Mouse (Mus musculus): Measurements from ENCODE around the gene Mtor.

Mtor gene

GRCm38 (mm10) chr4:148448179-148448852 lies at the start of gene Mtor:
Gene Mtor (plus strand): TSS chr4:148448611.
- peak; percentile 99 for DNase-seq (ENCODE audit: extremely low read depth, low read depth, low spot score)

DNA sequence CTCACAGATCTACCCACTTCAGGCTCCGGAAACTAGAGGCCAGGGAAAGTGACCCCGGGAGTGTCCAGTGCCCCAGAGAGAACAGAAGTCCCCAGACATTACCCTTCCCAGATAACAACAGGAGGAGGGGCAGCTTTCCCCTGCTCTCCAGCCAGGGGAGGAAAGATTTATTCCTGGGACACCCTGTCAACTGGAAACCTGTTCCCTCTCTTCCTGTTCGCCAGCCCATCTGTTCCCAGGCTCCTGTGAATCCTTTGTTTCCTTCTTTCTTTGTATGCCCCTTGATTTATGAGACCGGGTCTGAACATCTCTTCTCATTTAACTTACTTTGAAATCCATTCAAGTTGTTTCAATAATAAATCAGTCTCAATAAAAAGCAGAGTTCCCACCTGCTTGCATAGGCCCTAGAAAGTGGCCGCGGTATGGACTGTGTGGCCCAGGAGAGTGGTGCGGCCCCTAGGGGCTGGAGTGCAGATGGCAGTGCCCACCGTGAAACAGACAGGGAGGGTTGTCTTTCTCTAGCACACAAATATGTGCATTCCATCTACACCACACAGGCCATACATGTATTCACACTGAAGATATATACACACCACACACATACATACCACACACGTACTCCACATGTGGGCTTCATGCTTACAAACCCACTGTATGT lies 48.8 kb upstream of the Mtor start:
- no peak for DNase-seq (ENCODE audit: extremely low read depth, low read depth, low spot score)

GRCm38 (mm10) chr4:148403402-148403801 lies 45.0 kb upstream of the Mtor start:
- DNase-seq (ENCODE audit: extremely low read depth, low read depth, low spot score), result no peak

DNA sequence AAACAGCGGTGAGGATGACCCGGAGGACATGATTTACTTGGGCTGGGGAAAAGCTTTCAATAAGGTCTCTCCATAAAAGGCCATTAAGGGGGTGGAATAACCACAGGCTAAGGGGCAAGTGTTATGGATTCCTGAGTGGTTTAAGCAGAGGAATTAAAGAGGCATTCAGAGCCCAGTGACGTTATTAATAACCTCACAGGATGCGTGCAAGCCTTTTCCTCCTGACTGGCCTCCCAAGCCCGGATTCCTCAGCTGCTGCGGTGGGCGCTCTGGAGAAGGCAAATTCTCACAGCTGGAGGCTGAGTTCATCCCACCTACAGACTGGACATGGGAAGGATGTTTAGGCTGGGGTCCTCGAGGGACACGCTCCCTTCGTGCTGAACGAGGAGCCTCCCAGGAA lies 43.7 kb upstream of the Mtor start:
- DNase-seq (ENCODE audit: extremely low read depth, low read depth, low spot score), result no peak

DNA sequence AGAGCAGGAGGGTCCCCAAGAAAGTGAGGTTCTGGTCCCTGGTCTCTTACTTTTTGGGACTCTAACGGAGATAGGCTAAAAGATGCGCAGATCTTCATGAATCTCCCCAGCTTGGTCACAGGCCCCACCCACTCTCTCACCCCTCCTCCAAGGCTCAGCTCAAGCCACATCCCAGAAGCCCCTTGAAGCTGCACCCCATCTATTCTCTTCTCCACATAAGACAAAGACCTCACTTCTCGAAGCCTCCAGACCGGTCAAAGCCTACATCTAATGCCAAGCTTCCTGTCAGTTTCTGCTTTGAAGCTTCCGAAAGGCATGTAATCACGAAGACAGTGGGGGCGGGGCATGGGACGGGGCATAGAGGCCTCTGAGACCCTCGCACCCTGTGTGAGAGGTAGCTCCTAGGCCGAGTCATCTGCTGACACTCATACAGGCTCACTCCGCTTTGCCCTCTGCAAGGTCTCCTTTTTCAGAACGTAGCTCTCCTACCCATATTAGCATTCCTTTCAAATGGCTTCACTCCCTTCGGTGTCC lies 43.1 kb upstream of the Mtor start:
- no peak for DNase-seq (ENCODE audit: extremely low read depth, low read depth, low spot score)

- no peak for DNase-seq (ENCODE audit: extremely low read depth, low read depth, low spot score)
Observed at GRCm38 (mm10) chr4:148408256-148408975, 40.0 kb upstream of the Mtor start.

GRCm38 (mm10) chr4:148415575-148415974 lies 32.8 kb upstream of the Mtor start:
- DNase-seq (ENCODE audit: extremely low read depth, low read depth, low spot score), result no peak

DNA sequence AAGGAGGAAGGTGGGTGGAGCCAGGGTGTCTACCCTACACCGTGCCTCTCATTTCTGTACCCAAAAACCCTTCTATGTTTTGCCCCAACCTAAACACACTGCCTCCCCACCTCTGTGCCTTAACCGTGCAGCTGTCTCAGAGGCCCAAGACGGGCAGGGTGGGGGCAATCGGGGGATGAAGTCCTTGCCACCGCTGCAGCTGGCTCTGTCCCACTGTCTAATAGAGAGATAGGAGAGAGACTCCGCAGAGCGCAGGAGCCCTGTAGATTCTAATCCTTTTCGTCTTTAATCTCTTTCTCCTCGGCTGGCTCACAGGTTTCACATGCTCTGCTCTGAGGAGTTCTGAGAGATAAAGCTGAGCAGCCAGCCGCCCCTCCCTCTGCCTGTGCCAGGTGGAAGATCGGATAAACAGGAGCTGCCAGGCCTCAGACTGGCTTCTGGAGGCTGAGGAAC lies 31.3 kb upstream of the Mtor start:
- no peak for DNase-seq (ENCODE audit: extremely low read depth, low read depth, low spot score)

GRCm38 (mm10) chr4:148417559-148417958 lies 30.9 kb upstream of the Mtor start:
- DNase-seq (ENCODE audit: extremely low read depth, low read depth, low spot score), result no peak

DNA sequence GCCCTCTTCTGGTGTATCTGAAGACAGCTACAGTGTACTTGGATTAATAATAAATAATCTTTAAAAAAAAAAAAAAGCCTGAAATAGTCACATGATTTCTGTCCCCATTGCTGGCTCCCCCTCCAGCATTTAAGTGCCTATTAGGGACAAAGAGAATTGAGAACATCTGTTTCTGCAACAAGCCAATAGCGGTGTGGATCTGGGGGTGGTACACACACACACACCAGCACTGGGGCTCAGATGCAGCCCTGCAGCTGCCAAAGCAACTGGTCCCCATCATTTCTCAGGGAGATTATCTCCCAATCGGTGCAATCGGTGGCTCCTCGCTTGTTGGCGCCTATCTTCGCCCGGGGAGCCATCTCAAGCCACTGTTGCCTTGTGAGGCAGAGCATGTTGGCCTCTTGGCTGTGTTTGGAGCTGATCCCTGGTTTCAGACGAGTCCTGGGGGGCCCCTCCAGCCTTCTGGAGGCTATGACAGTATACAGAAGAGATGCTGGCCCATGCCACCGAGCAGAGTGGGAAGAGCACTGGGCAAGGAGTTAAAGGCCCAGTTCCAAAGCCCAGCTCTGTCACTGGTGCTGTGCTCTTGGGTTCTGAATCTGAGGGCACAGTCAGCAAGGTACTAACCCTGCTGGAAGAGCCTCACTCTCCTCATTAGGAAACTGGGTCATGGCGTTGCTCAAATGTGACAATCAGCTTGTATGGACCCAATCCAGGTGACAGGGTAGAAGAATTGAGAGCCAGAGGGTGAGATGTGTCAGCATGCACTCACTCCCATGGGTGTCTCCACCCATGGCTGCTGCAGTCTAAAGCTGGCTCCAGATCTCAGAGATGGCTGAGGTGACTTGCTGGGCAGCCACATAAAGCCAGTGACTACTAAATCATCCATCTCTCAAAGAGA lies 21.2 kb upstream of the Mtor start:
- no peak for DNase-seq (ENCODE audit: extremely low read depth, low read depth, low spot score)

DNA sequence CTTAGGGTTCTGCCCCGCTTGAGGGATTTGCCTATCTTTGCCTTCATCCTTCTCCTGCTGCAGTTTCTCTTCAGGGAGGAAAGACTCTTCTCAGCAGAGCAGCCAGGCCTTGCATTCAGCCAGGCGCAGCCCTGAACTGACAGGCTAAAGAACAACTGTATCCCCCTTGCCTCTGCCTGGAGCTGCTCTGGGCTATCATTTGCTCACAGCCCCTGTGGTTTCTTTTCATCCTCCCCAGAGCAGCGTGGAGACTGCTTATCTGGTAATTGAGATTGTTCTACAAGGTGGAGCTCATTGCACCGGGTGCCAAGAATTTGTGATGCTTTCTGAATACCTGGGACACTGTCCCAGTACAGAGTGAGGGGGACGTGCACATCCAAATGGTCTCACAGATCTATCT lies 19.9 kb upstream of the Mtor start:
- DNase-seq (ENCODE audit: extremely low read depth, low read depth, low spot score), result no peak

- no peak for DNase-seq (ENCODE audit: extremely low read depth, low read depth, low spot score)
Observed at GRCm38 (mm10) chr4:148429121-148429520, 19.3 kb upstream of the Mtor start.

GRCm38 (mm10) chr4:148429686-148430085 lies 18.7 kb upstream of the Mtor start:
- no peak for DNase-seq (ENCODE audit: extremely low read depth, low read depth, low spot score)

DNA sequence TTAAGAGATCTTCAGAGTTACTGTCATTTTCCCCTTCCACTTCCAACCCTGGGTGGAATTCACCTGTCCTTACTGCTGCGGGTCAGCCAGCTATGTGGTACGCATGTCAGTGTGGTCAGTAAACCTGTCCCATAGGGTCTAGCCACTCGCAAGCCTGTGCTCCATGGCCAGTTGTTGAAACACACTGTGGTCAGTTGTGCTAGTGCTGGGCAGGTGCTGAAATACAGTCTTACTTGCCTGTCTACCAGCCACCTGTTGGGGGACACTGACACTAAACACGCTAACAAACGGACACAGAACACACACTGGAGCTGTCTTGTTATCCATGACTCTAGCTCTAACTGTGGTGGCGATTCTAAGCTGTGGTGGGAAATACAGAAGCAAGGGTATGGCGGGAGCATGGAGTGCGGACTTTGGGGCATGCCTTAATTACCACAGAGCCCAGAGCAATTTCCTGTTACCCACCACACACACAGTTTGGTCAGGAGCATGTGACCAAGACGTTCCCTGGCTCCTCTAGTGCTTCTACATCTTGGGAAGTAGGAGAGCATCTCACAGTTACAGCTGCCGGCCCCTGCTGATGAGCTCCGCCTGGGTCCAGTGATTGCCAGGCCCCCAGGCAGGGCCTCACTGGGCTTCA lies 17.4 kb upstream of the Mtor start:
- DNase-seq (ENCODE audit: extremely low read depth, low read depth, low spot score), result no peak

- no peak for DNase-seq (ENCODE audit: extremely low read depth, low read depth, low spot score)
Observed at GRCm38 (mm10) chr4:148432488-148432887, 15.9 kb upstream of the Mtor start.

GRCm38 (mm10) chr4:148433336-148433735 lies 15.1 kb upstream of the Mtor start:
- no peak for DNase-seq (ENCODE audit: extremely low read depth, low read depth, low spot score)

DNA sequence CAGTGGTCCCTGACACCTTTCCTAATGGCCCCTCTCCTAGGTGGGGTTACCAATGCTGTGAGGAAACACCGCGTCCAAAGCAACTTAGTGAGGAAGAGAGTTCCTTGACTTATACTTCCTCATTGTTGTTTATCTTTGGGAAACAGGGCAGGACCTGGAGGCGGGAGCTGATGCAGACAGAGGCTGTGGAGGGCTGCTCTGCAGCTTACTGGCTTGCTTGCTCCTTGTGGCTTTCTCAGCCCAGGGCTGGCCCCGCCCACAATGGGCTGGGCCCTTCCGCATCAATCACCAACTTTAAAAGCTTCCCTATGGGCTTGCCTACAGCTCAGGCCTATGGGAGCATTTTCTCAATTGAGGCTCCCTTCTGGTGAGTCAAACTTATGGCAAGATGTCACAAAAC lies 14.6 kb upstream of the Mtor start:
- DNase-seq (ENCODE audit: extremely low read depth, low read depth, low spot score), result no peak

GRCm38 (mm10) chr4:148434554-148434953 lies 13.9 kb upstream of the Mtor start:
- no peak for DNase-seq (ENCODE audit: extremely low read depth, low read depth, low spot score)

GRCm38 (mm10) chr4:148435106-148435505 lies 13.3 kb upstream of the Mtor start:
- no peak for DNase-seq (ENCODE audit: extremely low read depth, low read depth, low spot score)

DNA sequence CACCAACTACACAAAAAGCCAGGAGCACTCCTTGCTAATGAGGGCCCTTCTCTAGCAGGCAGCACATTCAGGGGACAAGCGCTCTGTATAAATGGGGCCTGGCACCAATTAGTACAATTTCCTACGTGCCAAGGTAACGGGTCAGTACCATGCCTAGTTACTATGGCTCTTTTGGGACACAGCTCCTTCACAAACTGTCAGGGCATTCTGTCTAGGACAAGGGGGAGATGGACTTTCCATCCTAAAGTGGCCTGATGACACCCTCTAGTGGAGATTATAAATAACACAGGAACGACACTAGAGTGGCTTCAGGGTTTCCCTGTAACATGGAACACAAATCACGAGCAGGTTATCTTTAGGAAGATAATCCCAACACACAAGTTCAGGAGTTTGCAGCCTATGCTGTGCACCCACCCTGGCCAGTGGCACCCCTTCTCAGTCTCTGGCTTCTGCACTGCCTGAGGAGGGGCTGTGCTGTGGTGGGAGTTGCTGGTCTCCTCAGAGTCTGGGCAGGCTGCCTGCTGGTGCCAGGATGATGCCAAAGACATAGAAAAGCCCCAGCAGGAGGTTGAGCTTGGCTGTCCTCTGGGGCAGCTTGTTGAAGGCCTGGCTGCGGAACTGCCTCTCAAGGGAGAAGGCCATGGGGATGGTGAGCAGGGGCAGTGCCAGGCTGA lies 12.6 kb upstream of the Mtor start:
- DNase-seq (ENCODE audit: extremely low read depth, low read depth, low spot score), result no peak

Measured in fat pad, adult 2 months (tissue).